In genomic region chr2:160413982-160414381, GRCm38 (mm10) we compare ENCODE assay signal across 9 mouse cellular contexts. TPM values are rescaled to one million over a fixed set of nuclear protein-coding genes. Genes with fewer than 3 reads are reported as not detected.
A peak's percentile ranks its signal among the peaks of the same experiment; 100 is the strongest.
DNase-seq lines count a peak whose midpoint lies in the region; ATAC-seq and TF ChIP-seq lines count a peak whose summit lies in the region.
"Had no signal": no experiment of that assay in that cellular context is flagged by ENCODE, and none has a peak within 500 bp of the region (broad histone marks: within the 10 kb centered on the region; RNA-seq: fewer than 3 reads in every experiment).

No protein-coding gene starts in this region.

- no peaks in the 10 kb centered on the region for H3K4me1 ChIP-seq in kidney, adult 2 months (ENCODE audit: control insufficient read depth, insufficient read depth, low read length)
- 0 out of 2 replicates have a peak, but pooled peaks cover 7% of the 10 kb centered on the region for H3K4me1 ChIP-seq in kidney, embryonic 14.5 days (ENCODE audit: control insufficient read depth, insufficient read depth, low read length)
- no peaks in the 10 kb centered on the region for H3K4me1 ChIP-seq in cortical plate, adult 2 months (ENCODE audit: control insufficient read depth, insufficient read depth, low read length)
- H3K4me1 ChIP-seq in neural tube, embryonic 15.5 days: no peaks in the 10 kb centered on the region
- H3K4me1 ChIP-seq: lung, embryonic 15.5 days had no signal

- no peak overlapping the region for H3K27ac ChIP-seq in kidney, adult 2 months (ENCODE audit: insufficient read depth, low read depth, low read length)
- H3K27ac ChIP-seq in kidney, embryonic 14.5 days (ENCODE audit: low read depth, low read length): no peak overlapping the region
- H3K27ac ChIP-seq in cortical plate, adult 2 months (ENCODE audit: insufficient read depth, low read length): no peak overlapping the region
- no peak overlapping the region for H3K27ac ChIP-seq in neural tube, embryonic 15.5 days (replicated peaks)
- H3K27ac ChIP-seq: lung, embryonic 15.5 days had no signal

- no peak overlapping the region for H3K4me3 ChIP-seq in kidney, adult 2 months (ENCODE audit: insufficient read depth, low read depth, low read length)
- H3K4me3 ChIP-seq in kidney, embryonic 14.5 days (ENCODE audit: low read length): no peak overlapping the region
- no peak overlapping the region for H3K4me3 ChIP-seq in cortical plate, adult 2 months (ENCODE audit: insufficient read depth, low read length)
- H3K4me3 ChIP-seq in neural tube, embryonic 15.5 days (replicated peaks): no peak overlapping the region
- H3K4me3 ChIP-seq: lung, embryonic 15.5 days had no signal

- H3K9ac ChIP-seq in kidney, embryonic 14.5 days (ENCODE audit: low read depth, low read length): no peak overlapping the region
- H3K9ac ChIP-seq in neural tube, embryonic 15.5 days (replicated peaks): no peak overlapping the region
- H3K9ac ChIP-seq: lung, embryonic 15.5 days had no signal

- H3K27me3 ChIP-seq in kidney, adult 2 months (replicated peaks; ENCODE audit: control insufficient read depth, insufficient read depth, low read length): no peaks in the 10 kb centered on the region
- H3K27me3 ChIP-seq in kidney, embryonic 14.5 days (ENCODE audit: control insufficient read depth, insufficient read depth, low read length): no peaks in the 10 kb centered on the region
- H3K27me3 ChIP-seq in neural tube, embryonic 15.5 days (replicated peaks): peaks cover 15% of the 10 kb centered on the region; the same call in 1 of the 2 replicates
- H3K27me3 ChIP-seq: lung, embryonic 15.5 days had no signal

- TF ChIP-seq CTCF in kidney, adult 2 months (conservative IDR thresholded peaks at IDR 0.05; ENCODE audit: insufficient read depth, insufficient read length, low read depth, low read length): peak; percentile 36
- 0 out of 2 replicates have a peak, but pooled peaks have one; percentile 2 for TF ChIP-seq CTCF in cortical plate, adult 2 months (IDR thresholded peaks at IDR 0.05; ENCODE audit: extremely low read depth, insufficient read depth, low read length)

- no peaks in the 10 kb centered on the region for H3K9me3 ChIP-seq in kidney, embryonic 14.5 days (ENCODE audit: control insufficient read depth, low read length)
- no peaks in the 10 kb centered on the region for H3K9me3 ChIP-seq in neural tube, embryonic 15.5 days (replicated peaks)
- H3K9me3 ChIP-seq: lung, embryonic 15.5 days had no signal

- no peaks in the 10 kb centered on the region for H3K36me3 ChIP-seq in kidney, adult 2 months (ENCODE audit: control insufficient read depth, insufficient read depth, low read length)
- H3K36me3 ChIP-seq in kidney, embryonic 14.5 days (ENCODE audit: control insufficient read depth, insufficient read depth, low read length): no peaks in the 10 kb centered on the region
- no peaks in the 10 kb centered on the region for H3K36me3 ChIP-seq in neural tube, embryonic 15.5 days
- H3K36me3 ChIP-seq: lung, embryonic 15.5 days had no signal

- no peak for ATAC-seq in kidney, embryonic 14.5 days (ENCODE audit: low FRiP score, low TSS enrichment)
- no peak for ATAC-seq in neural tube, embryonic 15.5 days (ENCODE audit: low FRiP score)

- 98% methylated on average over 5 of the region's 5 CpGs for WGBS in kidney, adult 2 months
- WGBS in kidney, embryonic 14.5 days: 99% methylated on average over 5 of the region's 5 CpGs
- 100% methylated on average over 5 of the region's 5 CpGs for WGBS in neural tube, embryonic 15.5 days

- no peak overlapping the region for H3K4me2 ChIP-seq in kidney, embryonic 14.5 days (replicated peaks; ENCODE audit: low read depth, low read length)
- H3K4me2 ChIP-seq in neural tube, embryonic 15.5 days: no peak overlapping the region
- H3K4me2 ChIP-seq: lung, embryonic 15.5 days had no signal

- peak; percentile 10 for DNase-seq in kidney, adult 2 months
- DNase-seq in ES-CJ7 (ENCODE audit: low read depth, low spot score): peak; percentile 75
- peak; percentile 57 for DNase-seq in naive thymus-derived CD4-positive, alpha-beta T cell, adult 2 months (ENCODE audit: low read depth)
- DNase-seq in gastrocnemius, postnatal 25 days: no peak
- DNase-seq in urinary bladder, postnatal 4 days (ENCODE audit: low spot score in 2 of 2): no peak

- no peak for TF ChIP-seq POLR2A in kidney, adult 2 months (IDR thresholded peaks at IDR 0.05; ENCODE audit: low read depth, low read length)
- no peak for TF ChIP-seq POLR2A in cortical plate, adult 2 months (IDR thresholded peaks at IDR 0.05; ENCODE audit: extremely low read depth, insufficient read depth, low read length)

RNA-seq across cellular contexts. Expression of gene Mafb, which starts 47.1 kb away (rescaled TPM):
- polyA plus RNA-seq in kidney, adult 2 months (2012; rRNA removed): 8.0 and 8.5 TPM in 2 replicates
- 23.0 and 33.2 TPM in 2 replicates for polyA plus RNA-seq in kidney, embryonic 14.5 days (2014; fragmentation: Nextera tagmentation; extraction: Ambion mirVana)
- polyA plus RNA-seq in cortical plate, adult 2 months (2012; rRNA removed): 11.2 and 11.6 TPM in 2 replicates
- total RNA-seq in gastrocnemius, postnatal 25 days (2021): 10 to 100 TPM; 17.0 to 42.9 TPM
- 20.1 and 22.9 TPM in 2 replicates for polyA plus RNA-seq in neural tube, embryonic 15.5 days (2015; fragmentation: Nextera tagmentation; extraction: Ambion mirVana)

Comparison
In these comparisons a context has a peak if more than half of its experiments do, and no peak if none do; other contexts are left out.
1. DNase-seq: peak in kidney, adult 2 months (single experiment), ES-CJ7 (single experiment) and naive thymus-derived CD4-positive, alpha-beta T cell, adult 2 months (single experiment); none in gastrocnemius, postnatal 25 days (single experiment) and urinary bladder, postnatal 4 days (0 of 2).